Mouse (Mus musculus): ENCODE results near the gene Arsb. TPM values are rescaled to one million over a fixed set of nuclear protein-coding genes. Genes with fewer than 3 reads are reported as not detected.

The Arsb gene
- total RNA-seq, 2 experiments from 2014 or later, result 80.1 to 80.7 TPM

DNA sequence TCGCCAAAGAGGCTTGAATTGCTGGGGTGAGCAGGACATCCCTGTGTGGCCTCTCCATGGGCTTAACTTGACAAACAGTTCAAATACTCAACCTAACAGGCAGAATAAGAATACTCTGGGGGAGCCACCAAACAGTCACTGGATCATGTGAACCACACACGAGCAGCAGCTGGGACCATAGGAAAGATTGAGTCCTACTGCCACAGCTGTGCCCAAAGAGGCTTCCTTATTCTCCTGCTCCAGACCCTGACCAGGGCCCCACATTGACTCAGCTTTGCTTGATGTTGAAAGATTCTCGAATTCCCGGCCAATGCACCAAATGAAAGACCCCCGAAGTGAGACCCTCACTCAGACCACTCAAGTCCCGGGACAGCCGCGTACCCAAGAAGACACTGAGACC, 9.6 kb upstream of the Arsb start:
- H3K27ac ChIP-seq, result no peak overlapping the region
- H3K4me3 ChIP-seq, result no peak overlapping the region
- intact Hi-C loops (cut with DNase I), result no loop called here
- TF ChIP-seq CTCF (IDR thresholded peaks at IDR 0.05), result no peak
- no peak for DNase-seq (ENCODE audit: extremely low spot score in 1 of 2, low spot score in 2 of 2)

DNA sequence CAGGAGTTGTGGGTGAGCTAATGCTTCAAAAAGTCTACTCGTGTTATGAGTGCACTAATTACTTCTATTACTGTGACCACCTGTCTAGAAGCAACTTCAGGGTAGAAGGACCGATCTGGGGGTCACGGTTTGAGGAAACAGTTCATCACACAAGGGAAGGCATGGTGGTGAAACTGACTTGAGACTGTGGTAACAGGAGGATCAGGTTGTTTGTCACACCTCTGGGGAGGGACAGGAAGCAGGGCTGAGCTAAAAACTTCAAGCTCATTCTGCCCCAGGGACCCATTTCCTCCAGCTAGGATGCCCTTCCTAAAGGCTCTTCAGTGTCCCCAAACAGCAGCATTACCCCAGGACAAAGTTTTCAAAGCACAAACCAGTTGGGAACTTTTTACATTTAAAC, 8.6 kb upstream of the Arsb start:
- Histone ChIP-seq H3K4me3 (no peak overlapping the region), H3K27ac (no peak overlapping the region)
- intact Hi-C loops (cut with DNase I), result no loop called here
- no peak for TF ChIP-seq CTCF (IDR thresholded peaks at IDR 0.05)
- DNase-seq (ENCODE audit: extremely low spot score in 1 of 2, low spot score in 2 of 2), result no peak

DNA sequence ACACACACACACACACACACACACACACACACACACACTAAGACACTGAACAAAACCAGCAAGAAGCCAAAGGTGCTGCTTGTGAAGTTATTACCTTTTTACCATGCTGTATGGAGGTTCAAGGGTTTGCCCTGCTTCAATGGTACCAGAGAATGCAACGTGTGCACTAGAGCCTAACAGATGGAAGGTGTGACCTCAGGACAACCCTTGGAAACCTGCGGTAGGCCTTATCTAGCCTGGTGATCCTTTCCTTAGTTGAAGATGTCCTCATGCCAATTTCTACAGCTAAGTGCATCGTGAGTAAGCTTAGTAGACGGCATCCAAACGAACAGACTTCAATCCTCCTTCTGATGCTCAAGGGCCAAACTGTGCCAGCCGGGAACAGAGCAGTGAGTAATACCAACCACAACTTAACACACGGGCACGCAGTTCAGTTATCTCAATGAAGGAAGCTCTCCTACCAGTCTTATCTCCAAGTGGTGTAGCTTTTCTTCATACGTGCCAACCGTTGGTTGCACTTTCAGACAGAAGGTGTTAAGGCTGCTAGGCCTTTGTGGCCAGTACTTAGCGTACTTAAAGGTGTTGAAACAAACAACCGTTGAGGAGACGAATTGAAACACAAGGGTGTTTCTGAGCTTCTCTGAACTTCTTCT, 7.0 kb upstream of the Arsb start:
- DNase-seq (ENCODE audit: extremely low spot score in 1 of 2, low spot score in 2 of 2), result no peak
- TF ChIP-seq CTCF (IDR thresholded peaks at IDR 0.05), result no peak
- intact Hi-C loops (cut with DNase I), result no loop called here

DNA sequence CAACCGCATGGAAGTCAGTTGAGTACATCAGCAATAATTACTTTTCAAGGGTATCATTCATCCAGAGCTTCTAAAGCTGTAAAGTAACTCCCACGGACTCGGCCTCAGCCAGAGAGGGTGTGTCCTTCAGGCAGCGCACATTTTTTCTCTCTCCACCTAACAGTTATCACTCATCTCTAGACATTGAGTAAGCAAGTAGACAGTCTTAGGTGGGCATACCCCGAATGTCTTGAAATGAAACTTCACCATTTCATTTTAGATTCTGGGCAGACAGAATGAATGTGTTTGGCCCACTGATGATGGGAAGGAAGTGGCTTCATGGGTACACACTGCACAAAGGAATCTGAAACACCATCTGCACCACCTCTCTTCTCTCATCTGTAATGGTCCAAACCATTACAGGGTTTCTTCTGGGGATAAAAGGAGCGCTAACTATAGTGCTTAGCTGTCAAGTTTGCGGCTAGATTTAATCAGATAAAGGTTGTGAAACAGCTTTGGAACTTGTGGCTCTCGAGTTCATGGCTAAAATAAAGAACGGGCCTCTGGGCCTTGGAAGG, 321 bp upstream of the Arsb start:
- Histone ChIP-seq H3K27ac (peak overlapping the region; percentile 94), H3K4me3 (peak overlapping the region; percentile 63)
- no peak for TF ChIP-seq CTCF (IDR thresholded peaks at IDR 0.05)
- DNase-seq (ENCODE audit: extremely low spot score in 1 of 2, low spot score in 2 of 2), result peak in 1 of 2 experiments; percentile 13
- intact Hi-C loops (cut with DNase I), result no loop called here

More for the DNA sequence above, 7.0 kb upstream of the Arsb start:
- no peak overlapping the region for H3K27ac ChIP-seq
- H3K4me3 ChIP-seq, result no peak overlapping the region

DNA sequence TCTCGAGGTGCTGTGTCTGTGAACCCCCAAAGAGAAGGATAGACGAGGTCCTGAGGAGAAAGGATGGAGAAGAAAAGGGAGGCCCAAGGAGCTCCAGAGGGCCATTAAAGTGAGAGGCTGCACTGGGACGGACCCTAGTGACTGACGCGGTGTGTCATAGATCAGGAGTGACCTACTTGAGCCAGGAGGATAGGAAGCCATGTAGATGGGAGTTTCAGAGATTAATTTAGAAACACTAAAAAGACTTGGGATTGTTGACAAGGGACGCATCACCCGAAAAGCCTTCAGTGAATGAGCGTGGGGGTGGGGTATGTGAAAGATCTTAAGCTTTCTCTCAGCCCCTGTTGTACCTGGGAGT, 828 bp downstream of the Arsb start:
- DNase-seq (ENCODE audit: extremely low spot score in 1 of 2, low spot score in 2 of 2), result no peak
- Histone ChIP-seq H3K27ac (peak overlapping the region; percentile 94), H3K4me3 (peak overlapping the region; percentile 63)
- TF ChIP-seq CTCF (IDR thresholded peaks at IDR 0.05), result no peak
- intact Hi-C loops (cut with DNase I), result no loop called here

DNA sequence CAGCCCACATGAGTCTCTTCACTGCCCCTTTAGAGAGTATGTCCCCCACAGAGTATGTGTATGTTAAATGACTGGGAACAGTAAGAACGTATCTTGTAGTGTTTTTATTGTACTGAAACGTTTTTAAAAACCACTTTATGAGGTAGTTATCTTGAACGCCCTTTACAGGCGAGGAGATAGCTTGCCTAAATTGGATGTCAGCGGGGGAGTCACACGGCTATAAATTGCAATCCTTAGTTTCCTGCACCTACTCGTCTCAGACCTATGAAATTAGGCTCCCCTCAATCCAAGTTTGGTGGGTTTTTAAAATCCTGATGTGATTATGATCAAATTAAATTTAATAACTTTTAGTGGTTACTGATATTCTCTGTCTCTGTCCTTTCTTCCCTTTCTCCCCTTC, 1.4 kb downstream of the Arsb start:
- DNase-seq (ENCODE audit: extremely low spot score in 1 of 2, low spot score in 2 of 2), result no peak
- Histone ChIP-seq H3K4me3 (peak overlapping the region; percentile 63), H3K27ac (peak overlapping the region; percentile 94)
- intact Hi-C loops (cut with DNase I), result no loop called here
- no peak for TF ChIP-seq CTCF (IDR thresholded peaks at IDR 0.05)

DNA sequence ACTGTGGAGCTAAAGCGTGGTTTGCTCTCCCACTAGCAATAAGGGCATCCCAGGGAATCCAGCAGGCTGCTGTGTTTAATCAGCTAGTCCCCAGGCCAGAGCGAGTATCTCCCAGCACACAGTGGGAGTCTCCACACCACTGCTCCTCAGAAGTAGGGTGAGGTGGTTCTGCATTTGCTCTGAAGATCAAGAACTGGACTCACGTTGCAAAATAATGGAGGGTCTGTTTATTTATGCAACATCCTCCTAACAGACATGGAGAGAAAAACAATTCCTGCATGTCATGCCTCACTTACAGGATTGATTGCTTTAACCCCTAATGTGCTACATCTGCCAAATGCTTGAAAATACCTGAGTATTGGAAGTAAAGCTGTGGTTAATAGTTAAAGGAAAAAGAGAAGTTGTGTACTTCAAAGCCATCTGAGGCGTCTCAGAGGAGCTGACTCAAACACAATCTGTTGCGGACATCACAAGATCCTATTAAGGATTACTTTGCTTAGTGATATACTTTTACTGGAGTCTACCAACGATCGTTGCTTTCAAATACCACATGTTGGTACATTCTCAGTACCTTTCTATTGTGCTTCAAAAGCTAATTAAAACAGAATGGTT, 2.4 kb downstream of the Arsb start:
- Histone ChIP-seq H3K27ac (peak overlapping the region; percentile 47; the same call in 1 of the 2 replicates), H3K4me3 (peak overlapping the region; percentile 31)
- intact Hi-C loops (cut with DNase I), result no loop called here
- peak in 1 of 2 experiments; percentile 20 for DNase-seq (ENCODE audit: extremely low spot score in 1 of 2, low spot score in 2 of 2)
- TF ChIP-seq CTCF (IDR thresholded peaks at IDR 0.05), result no peak

DNA sequence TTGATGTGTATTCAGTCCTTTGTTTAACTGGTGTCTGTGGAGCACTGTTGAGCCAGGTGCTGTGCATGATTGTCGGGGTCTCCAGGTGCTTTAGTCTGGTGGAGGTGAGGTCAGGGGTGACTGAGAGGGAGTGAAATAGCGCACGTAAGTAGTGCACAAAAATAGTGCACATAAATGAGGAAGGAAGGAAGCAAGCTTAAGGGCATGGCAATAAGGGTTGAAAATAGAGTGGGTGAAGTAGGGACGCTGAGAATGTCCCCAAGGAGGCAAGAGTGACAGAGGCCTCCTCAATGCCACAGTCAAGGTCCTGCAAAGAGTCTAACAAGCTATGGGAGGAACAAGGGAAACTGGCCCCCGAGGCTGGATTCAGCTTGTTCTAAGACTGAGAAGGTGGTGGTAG, 11.4 kb downstream of the Arsb start:
- intact Hi-C loops (cut with DNase I), result no loop called here
- Histone ChIP-seq H3K27ac (no peak overlapping the region), H3K4me3 (no peak overlapping the region)
- no peak for TF ChIP-seq CTCF (IDR thresholded peaks at IDR 0.05)
- DNase-seq (ENCODE audit: extremely low spot score in 1 of 2, low spot score in 2 of 2), result no peak

DNA sequence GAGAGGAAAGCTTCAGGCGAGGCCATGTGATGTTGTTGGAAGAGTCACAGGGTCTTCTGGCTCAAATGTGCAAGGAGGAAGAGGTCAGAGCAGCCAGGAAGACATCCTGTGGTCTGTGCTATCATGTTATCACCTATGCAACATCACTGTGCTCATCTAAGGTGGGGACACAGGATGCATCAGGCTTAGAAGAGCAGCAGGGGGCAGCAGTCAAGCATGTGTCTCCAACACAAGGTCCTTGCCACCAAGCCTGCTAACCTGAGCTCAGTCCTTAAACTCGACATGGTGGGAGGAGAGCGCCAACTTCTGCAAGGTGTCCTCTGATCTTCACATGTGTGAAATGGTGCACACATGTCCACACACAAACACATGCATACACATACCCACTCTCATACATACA, 13.9 kb downstream of the Arsb start:
- no peak overlapping the region for H3K4me3 ChIP-seq
- no peak overlapping the region; the same call in 1 of the 2 replicates for H3K27ac ChIP-seq
- peak; percentile 49 for TF ChIP-seq CTCF (IDR thresholded peaks at IDR 0.05)
- intact Hi-C loops (cut with DNase I), result no loop called here
- DNase-seq (ENCODE audit: extremely low spot score in 1 of 2, low spot score in 2 of 2), result no peak

DNA sequence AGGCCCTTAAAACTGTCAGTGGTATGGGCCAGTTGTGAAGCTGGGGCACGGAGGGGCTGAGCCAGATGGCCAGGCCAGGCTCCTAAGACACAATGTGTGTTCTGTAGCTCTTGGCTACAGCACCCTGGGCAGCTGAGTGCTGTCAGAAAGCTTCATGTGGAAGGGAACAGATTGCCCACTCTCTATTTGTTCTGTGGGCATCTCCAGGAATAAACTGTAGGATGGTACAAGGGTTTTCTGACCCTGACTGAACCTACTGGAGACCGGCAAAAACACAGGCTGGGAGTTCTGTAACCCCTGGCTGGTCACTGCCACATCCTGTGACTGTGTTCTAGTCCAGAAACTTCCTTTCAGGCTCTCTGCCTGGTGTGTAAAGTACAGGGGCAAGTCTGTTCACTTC, 14.6 kb downstream of the Arsb start:
- intact Hi-C loops (cut with DNase I), result no loop called here
- no peak overlapping the region; the same call in 1 of the 2 replicates for H3K27ac ChIP-seq
- TF ChIP-seq CTCF (IDR thresholded peaks at IDR 0.05), result no peak
- H3K4me3 ChIP-seq, result no peak overlapping the region
- no peak for DNase-seq (ENCODE audit: extremely low spot score in 1 of 2, low spot score in 2 of 2)

DNA sequence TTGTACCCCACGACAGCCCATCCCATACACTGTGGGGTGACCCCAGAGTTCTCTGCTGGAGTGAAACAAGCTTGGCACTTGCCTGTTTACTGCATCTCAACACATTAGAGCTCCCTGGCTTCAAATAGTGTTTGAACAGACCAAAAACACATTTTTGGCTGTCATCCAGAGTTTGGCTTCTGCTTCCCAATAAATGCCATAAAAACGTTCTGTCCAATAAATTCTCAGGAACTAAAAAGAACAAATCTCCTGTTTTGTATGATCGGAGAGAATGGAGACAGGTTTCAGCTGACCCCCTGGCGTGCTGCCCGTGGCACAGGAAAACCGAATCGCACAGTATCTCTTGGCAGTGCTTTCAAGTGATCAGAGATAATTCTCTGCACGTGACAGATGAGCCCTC, 16.2 kb downstream of the Arsb start:
- TF ChIP-seq CTCF (IDR thresholded peaks at IDR 0.05), result no peak
- Histone ChIP-seq H3K27ac (no peak overlapping the region), H3K4me3 (no peak overlapping the region)
- intact Hi-C loops (cut with DNase I), result no loop called here
- no peak for DNase-seq (ENCODE audit: extremely low spot score in 1 of 2, low spot score in 2 of 2)

DNA sequence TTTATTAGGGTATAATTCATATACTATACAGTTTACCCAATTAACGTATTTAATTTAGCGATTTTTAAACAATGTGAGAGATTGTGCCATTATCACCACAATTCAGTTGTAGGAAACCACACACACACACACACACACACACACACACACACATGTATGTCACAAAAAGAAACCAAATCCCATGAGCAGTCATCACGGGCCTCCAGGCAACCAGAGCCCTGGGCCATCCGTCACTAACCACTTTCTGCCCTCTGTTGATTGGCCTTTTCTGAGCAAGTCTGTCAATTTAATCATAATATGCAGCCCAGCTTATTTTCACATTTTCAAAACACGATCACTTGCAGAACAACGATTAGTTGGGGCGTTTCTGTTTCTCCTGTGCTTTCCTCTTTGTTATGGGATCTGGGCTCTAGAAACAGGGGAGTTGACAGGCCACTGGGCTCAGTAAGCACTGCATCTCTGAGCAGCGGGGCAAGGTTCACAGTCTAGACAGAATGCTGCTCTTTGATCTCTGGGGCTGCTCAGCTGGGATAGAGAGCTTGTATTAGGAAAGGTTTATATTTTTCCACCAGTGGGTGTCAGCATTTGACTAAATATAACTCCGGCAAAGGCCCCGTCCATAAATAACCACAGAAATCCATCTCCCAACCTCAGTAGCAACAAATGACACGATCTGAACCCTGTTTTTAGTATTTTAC, 21.7 kb downstream of the Arsb start:
- intact Hi-C loops (cut with DNase I), result loop anchor here (1.0 to 10.0 kb wide), 3 partner anchors 352 to 542 kb away; no protein-coding TSS in a partner anchor
- no peak for DNase-seq (ENCODE audit: extremely low spot score in 1 of 2, low spot score in 2 of 2)

More for the DNA sequence above, 21.7 kb downstream of the Arsb start:
- Histone ChIP-seq H3K4me3 (no peak overlapping the region), H3K27ac (no peak overlapping the region)
- peak; percentile 57 for TF ChIP-seq CTCF (IDR thresholded peaks at IDR 0.05)

All from left cerebral cortex, adult 2 months (tissue).